Mouse (Mus musculus) heart, embryonic 15.5 days (tissue): ENCODE measurements at regions not wholly inside any gene's neighbourhood (a gene's known extent, or its start where the extent isn't known, plus 50 kb on each side); places are given as distances from the start of the nearest gene placed in this dataset.

ENCODE experiments used
- ATAC-seq: fragments of 200-750 bp; cut with Nextera tagmentation; replicated peaks from 2 replicates; pipeline ENCODE4 v1.8.0; 2017; ENCODE audit warnings: low read depth, moderate TSS enrichment; ENCODE audit not compliant: insufficient number of reproducible peaks, insufficient read depth, low FRiP score
- H3K27ac ChIP-seq: fragments of 300-500 bp; sonication (generic); 2 replicates; pipeline ENCODE4 v1.5.1; 2015; ENCODE audit warnings: mild to moderate bottlenecking, inconsistent platforms
- H3K27me3 ChIP-seq: fragments of 300-500 bp; sonication (generic); 2 replicates; pipeline ENCODE4 v1.6.1; 2015; ENCODE audit warnings: inconsistent platforms
- H3K36me3 ChIP-seq: fragments of 300-500 bp; sonication (generic); 2 replicates; pipeline ENCODE4 v1.6.1; 2015; ENCODE audit warnings: mild to moderate bottlenecking, inconsistent platforms
- H3K4me1 ChIP-seq: fragments of 300-500 bp; sonication (generic); replicated peaks from 2 replicates; pipeline ENCODE4 v1.6.1; 2015; ENCODE audit warnings: inconsistent platforms
- H3K4me2 ChIP-seq: fragments of 300-500 bp; sonication (generic); 2 replicates; pipeline ENCODE4 v1.6.1; 2015; ENCODE audit warnings: inconsistent platforms, mild to moderate bottlenecking, moderate library complexity
- H3K4me3 ChIP-seq: fragments of 300-500 bp; sonication (generic); 2 replicates; pipeline ENCODE4 v1.5.1; 2015; ENCODE audit warnings: mild to moderate bottlenecking, inconsistent platforms
- H3K9ac ChIP-seq: fragments of 300-500 bp; sonication (generic); 2 replicates; pipeline ENCODE4 v1.6.1; 2015; ENCODE audit warnings: mild to moderate bottlenecking, inconsistent platforms
- H3K9me3 ChIP-seq: fragments of 300-500 bp; sonication (generic); replicated peaks from 2 replicates; pipeline ENCODE4 v1.6.1; 2016; ENCODE audit warnings: inconsistent platforms
- WGBS: fragments of 180-500 bp; shearing (Covaris S2); methylation state at CpG from one replicate; pipeline ENCODE4 v1.1.7; 2015; ENCODE audit warnings: mixed read lengths; 5-methylcytosine and 5-hydroxymethylcytosine counted together

DNA sequence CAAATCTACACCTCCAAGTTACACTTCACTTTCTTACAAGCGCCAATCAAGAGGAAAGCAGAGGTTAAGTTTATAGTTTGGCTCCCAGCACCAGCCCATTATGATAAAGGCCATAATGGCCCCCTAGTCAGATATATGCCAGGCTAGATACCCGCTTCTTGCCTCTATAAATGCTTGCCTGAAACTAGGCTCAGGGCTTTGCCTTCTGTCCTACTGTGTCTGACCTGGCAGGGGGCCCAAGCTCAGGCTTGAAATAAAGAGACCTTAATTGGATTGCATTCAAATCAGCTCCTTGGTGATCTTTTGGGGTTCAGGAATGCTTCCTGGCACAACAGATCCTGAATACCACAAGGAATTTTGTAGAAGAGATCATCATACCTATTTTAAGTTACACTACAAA is 66.8 kb upstream of the Tspan8 start:
- Histone ChIP-seq H3K9ac (no peak overlapping the region), H3K27me3 (no peaks in the 10 kb centered on the region), H3K9me3 (no peaks in the 10 kb centered on the region), H3K4me2 (no peak overlapping the region), H3K4me1 (no peaks in the 10 kb centered on the region), H3K27ac (no peak overlapping the region), H3K36me3 (no peaks in the 10 kb centered on the region), H3K4me3 (no peak overlapping the region)
- no peak for ATAC-seq
- WGBS: 74% methylated on average over 2 of the region's 2 CpGs

- no peak overlapping the region for H3K4me3 ChIP-seq
- 68% methylated on average over 5 of the region's 5 CpGs for WGBS
- no peaks in the 10 kb centered on the region for H3K9me3 ChIP-seq
- H3K4me2 ChIP-seq: no peak overlapping the region
- no peak overlapping the region for H3K27ac ChIP-seq
- no peaks in the 10 kb centered on the region for H3K4me1 ChIP-seq
- H3K27me3 ChIP-seq: no peaks in the 10 kb centered on the region
- ATAC-seq: no peak
- H3K9ac ChIP-seq: no peak overlapping the region
- no peaks in the 10 kb centered on the region for H3K36me3 ChIP-seq
Observed at GRCm38 (mm10) chr10:115750250-115750649, 66.4 kb upstream of the Tspan8 start.

DNA sequence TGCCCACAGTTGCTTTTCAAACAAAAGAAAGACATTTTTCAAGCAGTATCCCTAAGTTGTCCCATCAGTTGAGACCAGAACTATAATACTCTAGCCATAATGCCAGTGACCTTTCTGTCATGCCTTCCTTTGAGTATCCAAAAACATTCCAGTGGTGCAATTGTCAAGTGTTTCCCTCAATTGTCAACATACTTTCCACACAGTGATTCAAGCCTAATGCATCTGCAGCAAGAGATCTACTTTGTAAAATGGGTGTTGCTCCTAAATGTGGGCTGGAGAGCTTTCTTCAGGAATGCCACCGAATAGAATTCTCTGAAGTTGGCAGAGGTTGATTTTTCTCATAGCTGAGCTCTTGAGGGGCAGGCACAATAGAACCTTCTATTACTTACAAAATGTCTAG is 58.0 kb upstream of the Tspan8 start:
- WGBS: 55% methylated on average over 1 of the region's 1 CpGs
- no peak for ATAC-seq

More for the DNA sequence above, 58.0 kb upstream of the Tspan8 start:
- H3K4me2 ChIP-seq: no peak overlapping the region
- no peak overlapping the region for H3K9ac ChIP-seq
- no peaks in the 10 kb centered on the region for H3K4me1 ChIP-seq
- H3K27ac ChIP-seq: no peak overlapping the region
- H3K4me3 ChIP-seq: no peak overlapping the region
- H3K36me3 ChIP-seq: no peaks in the 10 kb centered on the region
- no peaks in the 10 kb centered on the region for H3K9me3 ChIP-seq
- H3K27me3 ChIP-seq: no peaks in the 10 kb centered on the region
